Mouse (Mus musculus): ENCODE measurements around the gene Mettl2. TPM values are rescaled to one million over a fixed set of nuclear protein-coding genes. Genes with fewer than 3 reads are reported as not detected.

The Mettl2 gene
- 14.6 and 15.7 TPM in 2 replicates for polyA plus RNA-seq (2015; fragmentation: Nextera tagmentation; extraction: Ambion mirVana)

DNA sequence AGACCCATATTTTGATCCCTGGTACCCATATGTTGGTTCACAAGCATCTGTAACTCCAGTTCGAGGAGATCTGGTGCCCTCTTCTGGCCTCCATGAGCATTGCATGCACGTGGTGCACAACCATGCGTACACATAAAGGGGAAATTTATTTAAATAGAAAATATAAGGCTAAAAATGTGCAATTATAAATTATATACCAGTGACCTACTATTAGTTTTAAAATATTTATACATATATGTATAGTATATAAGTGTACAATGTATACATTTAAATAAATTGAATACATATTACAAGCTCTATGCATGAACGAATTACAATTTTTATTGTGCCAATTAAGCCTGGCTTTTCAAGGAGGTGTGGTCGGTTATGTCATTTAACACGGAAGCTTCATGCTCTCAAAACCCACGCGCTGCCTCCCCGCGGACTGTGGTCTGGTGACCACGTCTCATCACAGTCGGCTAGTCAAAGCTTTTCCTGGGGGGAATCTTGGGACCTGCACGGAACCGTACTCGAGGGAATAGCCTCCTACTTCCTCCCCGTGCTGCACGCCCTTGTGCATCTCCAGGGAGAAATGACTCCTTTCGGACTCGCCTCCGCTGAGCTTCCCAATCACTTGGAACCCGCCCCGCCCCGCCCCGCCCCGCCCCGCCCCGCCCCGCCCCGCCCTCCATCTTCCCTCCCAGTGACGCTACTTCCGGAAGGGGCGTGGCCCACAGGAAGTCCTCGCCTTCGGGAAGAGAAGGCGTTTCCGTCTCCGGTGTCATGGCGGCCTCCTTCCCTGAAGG, at the start of gene Mettl2:
Gene Mettl2 (plus strand): TSS at position 691 of the 785 bp plus-strand sequence.

DNA sequence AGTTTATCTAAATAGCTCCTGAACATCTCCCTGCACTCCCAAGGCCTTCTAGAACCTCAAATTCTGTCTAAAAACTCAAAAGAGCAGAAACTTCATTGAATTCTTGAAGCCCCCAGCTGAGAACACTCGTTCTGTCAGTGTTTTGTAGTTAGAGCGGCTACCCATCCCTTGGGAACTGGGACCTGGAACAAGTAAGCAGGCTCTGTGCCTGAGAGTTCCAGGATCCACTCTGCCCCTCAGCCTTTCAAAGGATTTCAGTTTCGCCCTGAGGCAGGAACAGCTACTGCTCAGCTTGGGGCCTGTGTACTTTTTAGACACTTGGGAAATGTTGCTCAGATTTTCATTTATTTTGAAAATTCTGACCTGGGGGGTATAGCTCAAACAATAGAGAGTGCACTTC, 20.4 kb downstream of the Mettl2 start, which contains the start of gene Gm10842:
Gene Gm10842 (plus strand): TSS at position 301 of the 400 bp plus-strand sequence.

DNA sequence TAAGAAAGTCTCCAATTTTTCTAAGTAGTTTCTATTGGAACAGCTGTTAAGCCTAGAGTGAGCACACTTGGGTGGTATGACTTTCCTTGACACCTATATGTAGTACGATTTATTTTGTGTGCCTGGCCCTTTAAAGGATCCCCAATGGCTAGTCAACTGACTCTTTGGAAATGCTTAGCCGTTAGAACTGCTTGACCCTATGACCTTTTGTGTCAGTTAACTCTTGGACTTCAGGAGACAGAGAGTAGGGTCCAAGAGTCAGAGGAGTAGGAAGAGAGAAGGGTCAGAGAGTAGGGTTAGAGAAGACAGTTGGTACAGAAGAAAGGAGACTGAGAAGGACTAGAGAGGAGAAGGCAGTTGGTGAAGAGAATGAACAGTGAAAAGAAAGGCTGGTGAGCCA, 52.3 kb downstream of the Mettl2 start, which contains the start of gene Tlk2:
Gene Tlk2 (plus strand): TSS at position 292 of the 400 bp plus-strand sequence.

Other genes with a start within 250 kb of the Mettl2 start
- not detected in 2 replicates for gene Efcab3, start 62.8 kb upstream of the Mettl2 start, polyA plus RNA-seq (2015; fragmentation: Nextera tagmentation; extraction: Ambion mirVana)
- gene Gm10842, start 20.5 kb downstream of the Mettl2 start, polyA plus RNA-seq (2015; fragmentation: Nextera tagmentation; extraction: Ambion mirVana): not detected in 2 replicates
- gene Tlk2, start 52.4 kb downstream of the Mettl2 start, polyA plus RNA-seq (2015; fragmentation: Nextera tagmentation; extraction: Ambion mirVana): 7.7 and 11.0 TPM in 2 replicates
- 8.9 and 10.1 TPM in 2 replicates for gene Mrc2, start 166.2 kb downstream of the Mettl2 start, polyA plus RNA-seq (2015; fragmentation: Nextera tagmentation; extraction: Ambion mirVana)

Data from skeletal muscle tissue, postnatal 0 days (tissue).